Mouse (Mus musculus) intestine, embryonic 14.5 days (tissue): ENCODE results near the gene Abracl. TPM values are rescaled to one million over a fixed set of nuclear protein-coding genes. Genes with fewer than 3 reads are reported as not detected.
A peak's percentile ranks its signal among the peaks of the same experiment; 100 is the strongest.

ENCODE experiments used
- ATAC-seq: fragments of 200-750 bp; cut with Nextera tagmentation; replicated peaks from 2 replicates; pipeline ENCODE4 v1.8.0; 2017; ENCODE audit warnings: low read depth, moderate number of reproducible peaks, moderate TSS enrichment, moderate library complexity; ENCODE audit not compliant: low FRiP score, low TSS enrichment
- DNase-seq: peaks from one replicate; pipeline ENCODE4 v3.0.0-alpha.2; 2018; ENCODE audit warnings: low spot score
- H3K27ac ChIP-seq: fragments of 300-500 bp; sonication (generic); 2 replicates; pipeline ENCODE4 v1.5.1; 2014; ENCODE audit warnings: low read depth, mild to moderate bottlenecking, control low read depth
- H3K27me3 ChIP-seq: fragments of 300-500 bp; sonication (generic); replicated peaks from 2 replicates; pipeline ENCODE4 v1.6.1; 2014; ENCODE audit warnings: low read length, control low read depth; ENCODE audit not compliant: control insufficient read depth, insufficient read depth
- H3K36me3 ChIP-seq: fragments of 300-500 bp; sonication (generic); 2 replicates; pipeline ENCODE4 v1.6.1; 2014; ENCODE audit warnings: low read length, control low read depth; ENCODE audit not compliant: control insufficient read depth, insufficient read depth
- H3K4me1 ChIP-seq: fragments of 300-500 bp; sonication (generic); replicated peaks from 2 replicates; pipeline ENCODE4 v1.6.1; 2014; ENCODE audit warnings: low read length, control low read depth, mixed read lengths; ENCODE audit not compliant: control insufficient read depth, insufficient read depth
- H3K4me2 ChIP-seq: fragments of 300-500 bp; sonication (generic); 2 replicates; pipeline ENCODE4 v1.6.1; 2014; ENCODE audit warnings: low read length
- H3K4me3 ChIP-seq: fragments of 300-500 bp; sonication (generic); 2 replicates; pipeline ENCODE4 v1.5.1; 2014; ENCODE audit warnings: low read depth, low read length, control low read depth, mixed read lengths
- H3K9ac ChIP-seq: fragments of 300-500 bp; sonication (generic); 2 replicates; pipeline ENCODE4 v1.6.1; 2014; ENCODE audit warnings: mild to moderate bottlenecking, low read length
- H3K9me3 ChIP-seq: fragments of 300-500 bp; sonication (generic); 2 replicates; pipeline ENCODE4 v1.6.1; 2016; ENCODE audit warnings: low read length, control low read depth; ENCODE audit not compliant: control insufficient read depth
- WGBS: fragments of 180-500 bp; shearing (Covaris S2); extraction: QIAGEN DNeasy Blood & Tissue Kit; methylation state at CpG from one replicate; pipeline ENCODE4 v1.1.7; 2014; 5-methylcytosine and 5-hydroxymethylcytosine counted together
- polyA plus RNA-seq: library from polyadenylated mRNA; unstranded; fragments of >200 nt; fragmentation: Nextera tagmentation; extraction: Ambion mirVana; gene quantifications from 2 replicates; pipeline ENCODE4 v1.2.1, GENCODE M21; 2014

Gene Abracl
- polyA plus RNA-seq, result 158 and 172 TPM in 2 replicates

DNA sequence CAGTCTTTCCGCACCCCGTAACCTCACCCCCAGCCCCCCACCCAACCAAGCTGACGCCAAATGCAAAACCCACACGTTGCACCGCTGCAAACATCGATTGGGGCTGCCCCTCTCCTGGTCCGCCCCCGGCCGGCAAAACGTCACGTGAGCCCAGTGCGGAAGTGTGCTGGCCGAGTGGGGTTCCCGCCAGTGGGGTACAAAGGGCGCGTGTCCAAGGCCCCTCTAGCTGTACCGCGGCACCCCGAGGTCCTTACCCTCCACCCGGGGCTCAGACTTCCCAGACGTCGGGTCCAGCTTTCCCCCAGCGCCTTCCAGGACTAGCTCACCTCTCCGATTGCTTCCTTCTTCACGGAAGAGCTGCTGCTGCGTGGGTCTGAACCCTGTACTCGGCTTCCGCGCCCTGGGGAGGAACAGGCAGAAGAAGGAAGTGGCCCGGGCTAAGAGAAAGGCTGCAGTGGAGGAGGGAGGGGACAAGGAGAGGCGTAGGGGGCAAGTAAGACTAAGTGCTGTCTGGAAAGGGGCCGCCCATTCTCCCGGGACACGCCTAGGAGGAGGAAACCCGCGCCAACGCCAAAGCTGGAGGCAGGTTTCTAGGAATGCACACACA lies at the start of gene Abracl:
Gene Abracl (minus strand): TSS at position 548 of the 607 bp plus-strand sequence.
- Histone ChIP-seq H3K27me3 (no peaks in the 10 kb centered on the region), H3K4me2 (peak within 1 kb of the TSS; percentile 60), H3K27ac (peak within 1 kb of the TSS; percentile 97), H3K4me1 (peaks cover 9% of the 10 kb centered on the region), H3K9me3 (no peaks in the 10 kb centered on the region), H3K9ac (peak within 1 kb of the TSS; percentile 91), H3K36me3 (peaks cover 6% of the 10 kb centered on the region), H3K4me3 (peak within 1 kb of the TSS; percentile 70)
- 1% methylated on average over 36 of the region's 37 CpGs for WGBS
- DNase-seq, result peak; percentile 89
- ATAC-seq, result peak; percentile 96

DNA sequence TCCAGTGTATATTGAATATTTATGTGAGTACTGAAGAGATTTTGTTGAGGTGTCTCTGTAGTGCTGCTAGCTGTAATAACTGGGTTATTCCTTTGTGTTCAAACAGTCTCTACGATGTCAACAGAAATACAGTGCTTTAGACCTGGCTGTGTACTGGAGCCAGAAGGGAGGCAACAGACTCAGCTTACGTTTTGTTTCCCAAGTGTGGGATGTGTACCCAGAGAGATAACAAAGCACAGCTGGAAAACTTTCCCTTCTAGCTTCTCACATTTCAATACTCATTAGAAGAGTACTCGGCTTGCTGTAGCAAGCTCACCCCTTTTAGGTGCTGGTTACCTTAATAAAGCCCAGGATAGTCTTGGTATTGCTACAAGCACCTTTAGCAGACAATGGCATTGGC lies 49.8 kb upstream of the Abracl start:
- 57% methylated on average over 3 of the region's 3 CpGs for WGBS
- DNase-seq (no peak), ATAC-seq (no peak)

GRCm38 (mm10) chr10:18070616-18071015 lies 47.5 kb upstream of the Abracl start:
- peaks cover 37% of the 10 kb centered on the region for H3K4me1 ChIP-seq
- WGBS, result 76% methylated on average over 2 of the region's 2 CpGs

More for the DNA sequence above, 49.8 kb upstream of the Abracl start:
- no peaks in the 10 kb centered on the region for H3K36me3 ChIP-seq
- H3K4me1 ChIP-seq, result peaks cover 27% of the 10 kb centered on the region
- H3K4me3 ChIP-seq, result no peak overlapping the region
- no peaks in the 10 kb centered on the region for H3K27me3 ChIP-seq
- H3K27ac ChIP-seq, result no peak overlapping the region
- H3K4me2 ChIP-seq, result no peak overlapping the region
- H3K9ac ChIP-seq, result no peak overlapping the region
- H3K9me3 ChIP-seq, result no peaks in the 10 kb centered on the region

DNA sequence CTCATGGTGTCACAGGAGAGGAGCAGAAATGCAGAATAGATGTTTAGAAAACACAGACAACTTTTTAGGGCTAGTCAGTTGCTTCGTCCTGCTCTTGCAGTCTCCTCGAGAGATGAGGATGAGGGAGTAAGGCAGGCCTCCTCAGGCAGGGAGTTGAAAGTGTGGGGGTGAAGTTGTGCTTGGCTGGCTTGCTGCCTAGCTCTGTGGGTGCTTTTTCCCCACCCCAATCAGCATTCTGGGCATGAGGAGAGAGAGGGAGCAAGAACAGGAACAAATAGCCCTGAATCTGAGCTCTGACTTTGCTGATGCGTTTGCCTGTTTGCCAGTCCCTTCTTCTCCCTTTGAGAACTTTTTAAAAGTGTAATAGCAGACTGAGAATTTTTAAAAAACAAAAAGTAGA lies 47.1 kb upstream of the Abracl start:
- WGBS, result 62% methylated on average over 3 of the region's 3 CpGs
- ATAC-seq, result no peak
- Histone ChIP-seq H3K4me3 (no peak overlapping the region), H3K4me1 (peaks cover 36% of the 10 kb centered on the region), H3K9ac (no peak overlapping the region), H3K4me2 (no peak overlapping the region), H3K27me3 (no peaks in the 10 kb centered on the region), H3K27ac (no peak overlapping the region), H3K36me3 (no peaks in the 10 kb centered on the region), H3K9me3 (no peaks in the 10 kb centered on the region)
- no peak for DNase-seq

More at GRCm38 (mm10) chr10:18070616-18071015, 47.5 kb upstream of the Abracl start:
- Histone ChIP-seq H3K9ac (no peak overlapping the region), H3K27ac (no peak overlapping the region), H3K36me3 (no peaks in the 10 kb centered on the region), H3K27me3 (no peaks in the 10 kb centered on the region), H3K9me3 (no peaks in the 10 kb centered on the region), H3K4me2 (no peak overlapping the region), H3K4me3 (no peak overlapping the region)
- no peak for ATAC-seq
- no peak for DNase-seq

GRCm38 (mm10) chr10:18069576-18069975 lies 46.5 kb upstream of the Abracl start:
- no peak overlapping the region for H3K27ac ChIP-seq
- H3K36me3 ChIP-seq, result no peaks in the 10 kb centered on the region
- 59% methylated on average over 2 of the region's 2 CpGs for WGBS
- no peaks in the 10 kb centered on the region for H3K9me3 ChIP-seq
- no peak for DNase-seq
- no peak for ATAC-seq
- no peak overlapping the region for H3K4me2 ChIP-seq
- no peaks in the 10 kb centered on the region for H3K27me3 ChIP-seq
- H3K9ac ChIP-seq, result no peak overlapping the region
- H3K4me3 ChIP-seq, result no peak overlapping the region
- H3K4me1 ChIP-seq, result peaks cover 36% of the 10 kb centered on the region

DNA sequence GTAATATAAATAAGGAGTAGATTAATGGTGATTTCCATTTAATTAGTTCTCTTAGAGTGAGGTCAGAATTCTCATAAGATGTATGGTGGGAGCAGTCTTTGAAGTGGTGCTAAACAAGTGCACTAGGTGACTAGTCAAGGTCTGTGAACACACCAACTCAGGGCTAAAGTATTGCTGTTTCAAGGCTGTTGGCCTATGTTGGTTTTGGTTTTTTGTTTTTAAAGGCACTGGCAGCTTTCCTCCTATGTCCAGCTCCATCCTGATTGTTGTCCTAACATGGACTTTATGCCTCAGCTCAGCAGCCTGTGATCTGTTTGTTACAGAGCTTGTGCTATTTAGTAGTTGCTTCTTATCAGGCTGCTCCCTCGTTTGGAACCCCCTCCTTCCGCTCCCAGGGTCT lies 45.8 kb upstream of the Abracl start:
- Histone ChIP-seq H3K4me3 (no peak overlapping the region), H3K4me2 (no peak overlapping the region), H3K9me3 (no peaks in the 10 kb centered on the region), H3K36me3 (no peaks in the 10 kb centered on the region), H3K27ac (no peak overlapping the region), H3K4me1 (peaks cover 36% of the 10 kb centered on the region), H3K9ac (no peak overlapping the region), H3K27me3 (no peaks in the 10 kb centered on the region)
- ATAC-seq, result no peak
- WGBS, result 74% methylated on average over 2 of the region's 2 CpGs
- DNase-seq, result no peak

DNA sequence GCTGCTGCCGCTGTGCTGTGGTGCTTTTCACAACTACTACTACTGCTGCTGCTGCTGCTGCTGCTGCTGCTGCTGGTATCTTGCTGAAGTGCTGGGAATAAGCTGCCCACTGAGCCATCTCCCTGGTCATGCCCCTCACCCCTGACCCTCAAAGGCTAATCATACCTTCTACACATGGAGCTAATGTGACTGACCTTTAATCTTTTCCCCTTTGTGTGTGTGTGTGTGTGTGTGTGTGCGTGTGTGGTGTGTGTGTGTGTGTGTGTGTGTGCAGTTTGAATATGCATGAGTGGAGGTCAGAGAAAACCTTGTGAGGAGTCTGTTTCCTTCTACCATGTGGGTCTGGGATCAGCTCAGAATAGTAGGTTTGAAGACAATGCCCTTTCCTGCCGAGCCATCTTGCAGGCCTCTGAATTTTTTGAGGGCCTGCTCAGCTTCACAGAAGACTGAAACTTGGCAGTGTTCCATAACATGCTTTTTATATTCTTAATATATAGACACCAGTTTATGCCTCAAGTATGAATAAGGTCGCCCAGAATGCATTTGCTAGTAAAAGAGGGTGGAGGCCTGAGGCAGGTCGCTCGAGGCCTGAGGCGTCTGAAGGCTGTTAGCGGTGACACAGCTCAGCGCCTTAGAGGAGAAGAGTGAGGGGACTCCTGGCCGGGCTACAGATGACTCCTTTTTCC lies 44.8 kb upstream of the Abracl start:
- no peaks in the 10 kb centered on the region for H3K9me3 ChIP-seq
- no peak overlapping the region for H3K9ac ChIP-seq
- H3K27ac ChIP-seq, result peak overlapping the region; percentile 29; the same call in 1 of the 2 replicates
- H3K27me3 ChIP-seq, result no peaks in the 10 kb centered on the region
- ATAC-seq (peak; percentile 66; the same call in 1 of the 2 replicates), DNase-seq (peak; percentile 68)
- H3K4me2 ChIP-seq, result no peak overlapping the region
- H3K36me3 ChIP-seq, result no peaks in the 10 kb centered on the region
- WGBS, result 30% methylated on average over 10 of the region's 10 CpGs
- H3K4me1 ChIP-seq, result peaks cover 36% of the 10 kb centered on the region
- no peak overlapping the region for H3K4me3 ChIP-seq

DNA sequence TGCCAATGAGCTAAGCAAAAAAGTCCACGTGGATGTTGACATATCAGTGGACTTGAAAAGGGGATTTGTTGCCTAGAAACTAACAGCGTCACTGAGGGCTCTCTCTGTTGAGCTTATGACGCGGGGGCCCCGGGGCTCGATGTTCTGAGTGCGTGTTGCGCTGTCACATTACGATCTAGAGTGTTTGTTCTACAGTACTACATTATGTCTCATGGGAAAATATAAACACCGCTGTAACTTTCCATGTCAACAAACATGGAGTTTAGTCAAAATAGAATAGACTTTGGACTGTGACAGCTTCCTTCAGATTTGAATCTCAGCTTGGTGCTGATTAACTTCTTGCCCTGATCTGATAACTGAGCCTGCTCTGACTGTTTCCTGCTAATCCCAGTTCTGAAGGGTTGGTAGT lies 42.9 kb upstream of the Abracl start:
- no peaks in the 10 kb centered on the region for H3K27me3 ChIP-seq
- peaks cover 36% of the 10 kb centered on the region for H3K4me1 ChIP-seq
- WGBS, result 75% methylated on average over 10 of the region's 10 CpGs
- H3K9me3 ChIP-seq, result no peaks in the 10 kb centered on the region
- no peak overlapping the region for H3K4me3 ChIP-seq
- no peak overlapping the region for H3K4me2 ChIP-seq
- ATAC-seq, result no peak
- H3K9ac ChIP-seq, result no peak overlapping the region
- H3K36me3 ChIP-seq, result no peaks in the 10 kb centered on the region
- no peak for DNase-seq
- H3K27ac ChIP-seq, result no peak overlapping the region
